Mouse (Mus musculus) layer of hippocampus, adult 11-12 months (tissue): ENCODE data around the gene Arf3.
"Not testable (repeated sequence)": the region's sequence is repeated elsewhere in the genome, so short reads cannot be mapped to it uniquely, and the experiment has no call there.

Experiments
- DNase-seq: peaks from one replicate; pipeline ENCODE4 v3.0.0; 2022; ENCODE audit warnings: low spot score

Gene Arf3

DNA sequence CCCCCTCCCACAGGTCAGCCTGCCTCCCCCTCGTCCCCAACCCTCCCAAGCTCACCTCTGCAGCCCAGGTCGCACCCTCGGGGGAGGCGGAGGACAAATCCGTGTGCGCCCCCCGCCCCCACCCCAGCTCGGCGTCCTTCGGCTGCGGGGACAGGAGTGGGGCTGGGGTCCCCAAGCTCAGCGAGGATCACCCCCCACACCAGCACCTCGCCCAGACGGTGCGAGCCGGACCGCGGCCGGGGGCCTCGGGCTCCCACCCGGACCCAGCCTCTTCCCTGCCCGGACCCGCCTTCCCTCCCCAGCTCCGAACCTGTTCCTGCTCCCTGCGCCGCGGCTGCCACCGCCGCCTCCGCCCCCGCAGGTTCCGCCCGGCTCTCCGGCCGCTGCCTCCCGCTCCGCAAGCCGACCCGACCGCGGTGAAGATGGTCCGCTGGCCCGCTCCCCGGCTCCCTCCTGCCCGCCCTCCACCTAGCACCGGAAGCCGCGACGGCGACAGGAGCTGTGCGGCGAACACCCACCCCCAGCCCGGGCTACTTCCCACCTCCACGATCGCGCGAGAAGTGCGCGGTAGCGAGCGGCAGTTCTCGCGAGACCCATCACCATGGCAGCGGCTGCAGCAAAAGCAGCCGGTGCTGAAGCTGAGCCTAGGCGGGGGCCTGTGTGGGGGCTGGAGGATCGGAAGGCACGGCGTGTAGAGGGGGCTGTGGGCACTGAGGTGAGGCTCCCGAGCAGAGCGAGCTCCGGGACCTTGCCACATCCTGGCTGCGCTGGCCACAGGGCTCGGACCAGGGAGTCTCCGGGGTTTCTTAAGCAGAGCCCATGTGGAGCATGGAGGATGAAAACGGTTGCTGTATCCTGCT, at the start of gene Arf3:
TSS of gene Arf3 (minus strand) at position 545 of the 860 bp plus-strand sequence.
- DNase-seq: peak; percentile 95

DNA sequence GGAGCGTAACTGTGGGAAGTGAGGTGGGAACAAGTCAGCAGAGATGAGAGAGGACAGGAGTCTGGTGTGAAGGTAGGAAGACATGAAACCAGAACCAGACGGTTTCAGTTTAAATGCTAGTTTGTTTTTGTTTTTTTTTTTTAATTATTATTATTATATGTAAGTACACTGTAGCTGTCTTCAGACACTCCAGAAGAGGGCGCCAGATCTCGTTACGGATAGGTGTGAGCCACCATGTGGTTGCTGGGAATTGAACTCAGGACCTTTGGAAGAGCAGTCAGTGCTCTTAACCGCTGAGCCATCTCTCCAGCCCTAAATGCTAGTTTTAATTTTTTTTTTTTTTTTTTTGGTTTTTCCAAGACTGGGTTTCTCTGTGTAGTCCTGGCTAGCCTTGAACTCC, 47.2 kb upstream of the Arf3 start:
- DNase-seq: not testable (repeated sequence)

GRCm38 (mm10) chr15:98809390-98809789, 46.4 kb upstream of the Arf3 start, which contains the start of gene Ddn:
Gene Ddn (minus strand): TSS chr15:98809490.
- DNase-seq: no peak

DNA sequence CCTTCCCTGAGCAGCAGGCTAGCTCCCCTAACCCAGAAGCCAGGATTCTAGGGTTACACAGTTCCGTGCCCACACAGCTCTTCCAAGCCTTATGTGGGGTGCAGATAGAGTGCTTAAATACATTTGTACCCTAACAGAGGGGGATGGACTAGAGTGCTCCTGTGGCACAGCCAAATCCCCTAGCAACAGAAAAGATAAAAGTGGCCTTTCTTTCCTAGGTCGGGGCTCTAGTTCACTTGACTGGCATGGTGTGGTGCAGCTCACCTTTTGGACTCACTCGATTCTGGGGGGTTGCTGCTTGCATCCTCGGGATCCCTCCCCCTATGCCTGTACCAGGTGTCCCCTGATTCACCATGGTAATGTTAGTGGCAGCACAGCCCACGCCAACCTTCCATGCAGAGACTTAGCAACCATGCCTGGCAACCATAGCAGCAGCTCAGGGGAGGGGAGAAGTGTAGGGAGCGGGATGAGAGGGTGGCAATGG, 45.7 kb upstream of the Arf3 start:
- DNase-seq: peak; percentile 88

DNA sequence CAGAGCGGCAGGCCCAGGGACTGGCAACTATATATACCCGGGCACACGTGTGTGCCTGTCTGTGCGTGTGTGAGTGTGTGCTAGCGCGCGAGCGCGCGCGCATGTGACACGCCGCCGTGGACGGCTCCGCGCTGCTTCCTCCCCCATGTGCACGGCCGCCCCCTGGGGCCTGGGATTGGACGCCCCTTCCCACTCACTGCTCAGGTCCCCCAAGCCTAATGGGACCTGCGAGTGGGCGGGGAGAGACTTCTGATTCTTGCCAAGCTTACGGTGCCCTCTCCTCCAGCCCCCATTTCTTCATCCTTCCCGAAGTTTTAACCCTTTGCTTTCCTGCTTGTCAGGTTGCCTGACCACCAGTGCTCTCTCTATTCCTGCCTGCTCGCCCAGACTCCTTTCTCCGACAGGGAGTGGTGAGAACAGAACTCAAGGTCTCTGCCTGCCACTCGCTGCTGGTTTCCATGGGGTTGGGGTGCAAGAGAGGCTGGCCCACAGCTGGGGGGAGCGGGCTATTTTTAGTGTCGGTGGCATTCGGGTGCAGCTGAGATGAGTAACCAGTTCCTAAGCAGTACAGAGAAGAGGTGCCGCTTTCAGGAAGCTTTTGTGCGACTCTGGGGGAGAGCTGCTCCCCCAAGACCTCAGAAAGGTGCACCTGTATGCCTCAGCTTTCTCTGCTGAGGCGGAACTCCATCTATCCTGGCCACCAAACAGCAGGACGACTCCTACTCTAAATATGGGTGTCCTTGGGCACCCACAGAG, 45.1 kb upstream of the Arf3 start:
- peak; percentile 83 for DNase-seq

DNA sequence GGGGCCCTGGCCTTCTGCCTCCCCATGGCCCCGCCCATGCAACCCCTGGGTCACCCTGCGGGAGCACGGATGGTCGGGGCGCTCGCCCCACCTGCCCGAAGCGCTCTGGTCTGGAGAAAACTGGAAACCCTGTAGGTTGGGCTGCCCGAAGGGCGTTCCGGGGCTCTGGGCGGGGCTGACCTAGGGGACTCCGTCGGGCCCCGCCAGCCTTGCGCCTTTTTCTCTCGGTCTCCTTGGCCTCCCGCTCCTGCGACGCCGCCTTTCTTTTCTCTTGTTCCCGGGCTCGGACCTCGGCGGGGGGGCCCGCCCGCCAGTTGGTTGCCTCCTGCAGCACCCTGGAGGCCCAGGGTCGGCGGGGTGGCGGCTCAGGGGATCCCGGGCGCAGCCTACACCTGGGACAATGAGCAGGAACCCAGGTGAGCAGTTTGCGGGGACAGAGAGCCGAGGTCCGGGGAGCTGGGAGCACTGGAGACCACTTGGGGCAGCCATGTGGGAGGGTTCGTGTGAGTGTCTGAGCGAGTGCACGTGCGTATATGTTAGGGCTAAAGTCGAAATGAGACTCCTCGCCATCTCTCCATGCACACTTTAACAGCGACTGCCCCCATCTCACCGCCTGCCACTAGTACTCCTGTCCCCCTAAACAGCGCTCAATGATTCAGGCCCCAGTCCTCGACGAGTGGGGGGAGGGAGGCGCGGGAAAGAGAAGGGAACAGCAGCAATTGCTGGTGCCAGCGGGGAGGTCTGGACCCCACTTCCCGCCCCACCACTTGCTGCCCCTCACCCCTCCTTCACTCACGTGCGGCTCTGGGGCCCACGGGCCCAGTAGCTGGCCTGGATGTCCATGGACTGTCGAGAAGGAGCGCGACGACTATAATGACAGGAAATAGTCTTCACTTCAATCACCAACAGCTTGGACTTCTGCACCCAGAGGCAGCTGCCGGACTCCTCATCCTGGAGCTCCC, 44.1 kb upstream of the Arf3 start:
- DNase-seq: no peak

DNA sequence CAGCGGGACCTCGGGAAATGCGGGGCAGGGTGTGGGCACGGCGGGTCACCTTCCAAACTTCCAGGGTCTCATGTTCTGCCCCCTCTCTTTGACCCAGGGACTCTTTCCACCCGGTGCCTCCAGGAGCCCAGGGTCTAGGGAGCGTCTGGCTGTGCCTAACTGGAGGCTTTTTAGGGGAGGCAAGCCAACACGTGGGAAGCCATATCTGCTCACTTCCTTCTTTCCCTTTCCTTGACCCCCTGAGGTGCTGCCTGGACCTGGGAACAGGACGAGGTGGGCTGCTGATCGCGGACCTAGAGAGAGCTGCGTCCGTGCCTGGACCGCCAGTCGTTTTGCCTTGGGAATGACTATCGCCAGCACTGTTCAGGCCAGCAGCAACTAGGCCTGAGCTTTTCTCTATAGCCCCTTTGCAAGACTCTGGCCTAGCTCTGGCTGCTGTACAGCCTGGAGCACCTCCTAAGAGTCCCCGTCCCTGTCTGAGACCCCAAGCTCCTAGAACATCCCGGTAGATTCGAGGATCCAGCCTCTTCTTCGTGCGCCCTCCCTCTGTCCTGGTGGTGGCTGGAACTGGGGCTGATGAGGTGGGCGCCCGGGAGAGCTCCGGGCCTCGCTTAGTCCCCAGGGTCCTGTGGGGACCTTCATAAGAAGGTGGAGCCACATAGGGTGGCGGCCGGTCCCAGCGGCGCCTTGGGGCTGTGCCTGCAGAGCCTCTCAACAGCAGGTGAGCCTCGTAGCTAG, 43.2 kb upstream of the Arf3 start:
- no peak for DNase-seq

- peak; percentile 77 for DNase-seq
These were observed 42.5 kb upstream of the Arf3 start for GRCm38 (mm10) chr15:98805324-98806040.

GRCm38 (mm10) chr15:98804054-98804453, 41.0 kb upstream of the Arf3 start:
- DNase-seq: peak; percentile 90

- no peak for DNase-seq
These were observed 39.9 kb upstream of the Arf3 start for GRCm38 (mm10) chr15:98802926-98803325.

- peak; percentile 80 for DNase-seq
These were observed 36.4 kb upstream of the Arf3 start for GRCm38 (mm10) chr15:98799396-98799795.

DNA sequence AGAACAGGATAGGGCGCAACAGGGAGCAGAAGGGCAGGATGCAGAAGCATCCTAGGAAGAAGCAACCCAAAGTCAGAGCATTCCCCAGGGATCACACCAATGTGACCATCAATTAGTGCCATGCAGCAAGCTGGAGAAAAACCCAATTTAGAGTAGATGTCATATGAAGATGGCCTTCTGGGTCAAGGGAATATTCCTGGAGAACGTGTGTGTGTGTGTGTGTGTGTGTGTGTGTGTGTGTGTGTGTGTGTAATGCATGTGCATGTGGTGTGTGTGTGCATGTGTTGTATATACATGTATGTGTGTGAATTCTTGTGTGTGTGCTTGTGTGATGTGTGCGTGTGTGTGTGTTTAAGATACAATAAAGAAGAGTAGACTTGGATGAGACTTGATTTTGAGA, 35.9 kb upstream of the Arf3 start:
- no peak for DNase-seq

- DNase-seq: no peak
These were observed 35.0 kb upstream of the Arf3 start for GRCm38 (mm10) chr15:98797835-98798492.

DNA sequence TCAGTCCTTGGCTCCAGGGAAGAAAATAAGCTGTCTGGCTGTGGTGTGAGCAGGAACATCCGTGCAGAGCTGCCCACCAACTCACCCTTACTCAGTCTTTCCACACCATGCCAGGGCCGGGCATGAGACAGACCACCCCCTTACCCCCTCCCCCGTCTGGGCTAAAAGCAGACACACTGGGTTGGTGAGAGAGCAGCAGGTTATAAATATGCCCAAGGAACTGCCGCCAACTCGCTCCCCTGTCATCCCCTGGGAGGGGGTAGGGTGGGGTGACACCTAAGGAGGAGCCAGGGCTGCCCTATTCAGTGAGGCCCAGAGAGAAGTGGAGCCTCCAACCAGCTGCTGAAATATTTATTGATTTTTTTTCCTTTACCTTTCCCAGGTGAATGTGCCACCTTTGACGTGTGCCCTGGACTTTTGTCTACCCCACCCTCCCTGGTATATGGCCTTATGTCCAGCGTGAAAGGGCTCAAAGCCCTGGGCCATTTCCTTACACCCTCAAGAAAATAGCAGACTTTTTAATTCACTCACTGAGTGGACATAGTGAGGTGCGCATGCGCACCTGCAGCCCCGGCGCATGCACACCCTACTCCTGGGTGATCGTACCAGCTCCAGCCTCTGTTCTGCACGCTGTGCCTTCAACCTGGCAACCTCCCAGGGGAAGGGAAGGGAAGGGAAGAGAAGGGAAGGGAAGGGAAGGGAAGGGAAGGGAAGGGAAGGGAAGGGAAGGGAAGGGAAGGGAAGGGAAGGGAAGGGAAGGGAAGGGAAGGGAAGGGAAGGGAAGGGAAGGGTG, 34.0 kb upstream of the Arf3 start:
- DNase-seq: no peak

GRCm38 (mm10) chr15:98793141-98793698, 30.2 kb upstream of the Arf3 start:
- DNase-seq: no peak

GRCm38 (mm10) chr15:98792233-98793020, 29.4 kb upstream of the Arf3 start:
- DNase-seq: no peak

DNA sequence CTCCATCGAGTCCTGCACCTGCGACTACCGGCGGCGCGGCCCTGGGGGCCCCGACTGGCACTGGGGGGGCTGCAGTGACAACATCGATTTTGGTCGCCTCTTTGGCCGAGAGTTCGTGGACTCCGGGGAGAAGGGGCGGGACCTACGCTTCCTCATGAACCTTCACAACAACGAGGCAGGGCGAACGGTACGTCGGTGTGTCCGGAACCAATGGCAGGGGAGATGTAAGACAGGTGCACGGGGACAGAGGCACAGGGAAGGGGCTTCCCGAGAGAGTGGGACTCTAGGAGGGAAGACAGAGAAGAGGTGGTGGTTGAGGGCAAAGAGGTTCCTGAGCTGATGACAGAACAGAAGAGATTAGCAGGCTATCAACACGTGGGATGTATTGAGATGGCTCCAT, 28.8 kb upstream of the Arf3 start:
- DNase-seq: no peak

- DNase-seq: no peak
These were observed 28.2 kb upstream of the Arf3 start for GRCm38 (mm10) chr15:98791221-98791620.
